Mouse (Mus musculus) adrenal gland, postnatal 36 days (tissue): ENCODE results near the gene Ap4s1. TPM values are rescaled to one million over a fixed set of nuclear protein-coding genes. Genes with fewer than 3 reads are reported as not detected.
"Not testable (repeated sequence)": the region's sequence is repeated elsewhere in the genome, so short reads cannot be mapped to it uniquely, and the experiment has no call there.

Experiments
- DNase-seq, 2 experiments: peaks; one replicate each; pipeline ENCODE4 v3.0.0; 2021; ENCODE audit warnings: mixed read lengths in 1 of 2
- long read RNA-seq, 2 experiments: library from polyadenylated mRNA; stranded (forward); transcript quantifications; one replicate each; pipeline ENCODE4 v2.0.0; 2021; ENCODE audit warnings: borderline sequencing depth in 2 of 2
- total RNA-seq, 2 experiments: library from RNA; stranded (reverse); gene quantifications; 2 replicates each; pipeline ENCODE4 v1.2.3; 2021

Gene Ap4s1
- 10 to 100 TPM; 26.3 to 26.7 TPM for total RNA-seq
- long read RNA-seq, experiment 1, partial matches to known transcripts, result 2 of 2 reads
- long read RNA-seq, experiment 1, other reads (novel, unspliced or antisense), result 0 of 2 reads
- long read RNA-seq, experiment 2, partial matches to known transcripts, result 0 of 1 reads
- long read RNA-seq, experiment 2, other reads (novel, unspliced or antisense), result 1 of 1 reads

- peak; percentile 80 to 88 for DNase-seq
Observed at GRCm38 (mm10) chr12:51690893-51691844, at the start of gene Ap4s1. TSS of gene Ap4s1 (plus strand) at chr12:51691033.

GRCm38 (mm10) chr12:51641871-51642270 is 49.0 kb upstream of the Ap4s1 start:
- DNase-seq, result peak; percentile 13 to 20

- DNase-seq, result not testable (repeated sequence)
Observed at GRCm38 (mm10) chr12:51649401-51649800, 41.4 kb upstream of the Ap4s1 start.

- DNase-seq, result no peak
Observed at GRCm38 (mm10) chr12:51655944-51656465, 34.8 kb upstream of the Ap4s1 start.

- no peak for DNase-seq
Observed at GRCm38 (mm10) chr12:51663011-51663410, 27.8 kb upstream of the Ap4s1 start.

- no peak for DNase-seq
Observed at GRCm38 (mm10) chr12:51663908-51664307, 26.9 kb upstream of the Ap4s1 start.

GRCm38 (mm10) chr12:51666708-51667430 is 24.0 kb upstream of the Ap4s1 start:
- no peak for DNase-seq

GRCm38 (mm10) chr12:51671231-51671891 is 19.5 kb upstream of the Ap4s1 start:
- no peak for DNase-seq

GRCm38 (mm10) chr12:51673270-51673669 is 17.6 kb upstream of the Ap4s1 start:
- no peak for DNase-seq

- DNase-seq, result peak in 1 of 2 experiments; percentile 30
Observed at GRCm38 (mm10) chr12:51676442-51676841, 14.4 kb upstream of the Ap4s1 start.

GRCm38 (mm10) chr12:51678844-51679243 is 12.0 kb upstream of the Ap4s1 start:
- no peak for DNase-seq

GRCm38 (mm10) chr12:51688546-51688945 is 2.3 kb upstream of the Ap4s1 start:
- DNase-seq, result no peak

- peak; percentile 98 for DNase-seq
Observed at GRCm38 (mm10) chr12:51691845-51692632, 1.2 kb downstream of the Ap4s1 start, which contains the start of gene Strn3. TSS of gene Strn3 (minus strand) at chr12:51691897.

GRCm38 (mm10) chr12:51692870-51693269 is 2.0 kb downstream of the Ap4s1 start:
- not testable (repeated sequence) for DNase-seq

GRCm38 (mm10) chr12:51693419-51693818 is 2.6 kb downstream of the Ap4s1 start:
- DNase-seq, result no peak

GRCm38 (mm10) chr12:51694096-51694495 is 3.3 kb downstream of the Ap4s1 start:
- DNase-seq, result no peak

GRCm38 (mm10) chr12:51694966-51695365 is 4.1 kb downstream of the Ap4s1 start:
- DNase-seq, result no peak

- no peak for DNase-seq
Observed at GRCm38 (mm10) chr12:51696157-51696556, 5.3 kb downstream of the Ap4s1 start.

GRCm38 (mm10) chr12:51699623-51700393 is 9.0 kb downstream of the Ap4s1 start:
- peak; percentile 15 to 39 for DNase-seq

- no peak for DNase-seq
Observed at GRCm38 (mm10) chr12:51701723-51702122, 10.9 kb downstream of the Ap4s1 start.
